In genomic region chr11:99379568-99379967, GRCm38 (mm10) we compare ENCODE assay signal across 9 mouse cellular contexts. TPM values are rescaled to one million over a fixed set of nuclear protein-coding genes. Genes with fewer than 3 reads are reported as not detected.
DNase-seq lines count a peak whose midpoint lies in the region; ATAC-seq lines count a peak whose summit lies in the region.
"Had no signal": no experiment of that assay in that cellular context is flagged by ENCODE, and none has a peak within 500 bp of the region (broad histone marks: within the 10 kb centered on the region; RNA-seq: fewer than 3 reads in every experiment).

No protein-coding gene starts in this region.

- H3K27ac ChIP-seq in intestine, embryonic 14.5 days (ENCODE audit: low read depth): no peak overlapping the region
- no peak overlapping the region for H3K27ac ChIP-seq in intestine, embryonic 16.5 days (ENCODE audit: low read length)

- H3K36me3 ChIP-seq in intestine, embryonic 14.5 days (ENCODE audit: control insufficient read depth, insufficient read depth, low read length): no peaks in the 10 kb centered on the region
- no peaks in the 10 kb centered on the region for H3K36me3 ChIP-seq in intestine, embryonic 16.5 days (ENCODE audit: control insufficient read depth, insufficient read depth, low read length)

- no peaks in the 10 kb centered on the region for H3K4me1 ChIP-seq in intestine, embryonic 14.5 days (replicated peaks; ENCODE audit: control insufficient read depth, insufficient read depth, low read length)
- no peaks in the 10 kb centered on the region for H3K4me1 ChIP-seq in intestine, embryonic 16.5 days (ENCODE audit: control insufficient read depth, insufficient read depth, low read length)

- H3K4me2 ChIP-seq in intestine, embryonic 14.5 days (ENCODE audit: low read length): no peak overlapping the region
- H3K4me2 ChIP-seq in intestine, embryonic 16.5 days (ENCODE audit: low read depth, low read length): no peak overlapping the region

- 20% methylated on average over 5 of the region's 5 CpGs for WGBS in intestine, embryonic 14.5 days
- 16% methylated on average over 5 of the region's 5 CpGs for WGBS in intestine, embryonic 16.5 days

- peak; percentile 84 for DNase-seq in intestine, embryonic 14.5 days (ENCODE audit: low spot score)
- DNase-seq in adrenal gland, adult 2 months: peak; percentile 70
- DNase-seq in embryo, embryonic 11 days: peak; percentile 77
- peak; percentile 71 to 78 for DNase-seq in heart, postnatal 36 days
- DNase-seq in left cerebral cortex, postnatal 36 days (ENCODE audit: low spot score in 2 of 2): peak; percentile 49 to 71
- peak; percentile 69 for DNase-seq in ovary, postnatal 14 days (ENCODE audit: low spot score)
- peak; percentile 63 for DNase-seq in thymus, postnatal 25 days

- intact Hi-C loops in heart, postnatal 36 days (cut with DNase I): loop anchor here (1.0 to 2.0 kb wide), 2 partner anchors 195 to 903 kb away; no protein-coding TSS in a partner anchor
- intact Hi-C loops in left cerebral cortex, postnatal 36 days (cut with DNase I): loop anchor here (1.0 to 5.0 kb wide), 2 partner anchors 84 to 918 kb away; no protein-coding TSS in a partner anchor

- no peak overlapping the region for H3K4me3 ChIP-seq in intestine, embryonic 14.5 days (ENCODE audit: low read depth, low read length)
- H3K4me3 ChIP-seq in intestine, embryonic 16.5 days (ENCODE audit: low read length): no peak overlapping the region
- H3K4me3 ChIP-seq: erythroblast, embryonic 14.5 days had no signal

- H3K9me3 ChIP-seq in intestine, embryonic 14.5 days (ENCODE audit: control insufficient read depth, low read length): no peaks in the 10 kb centered on the region
- H3K9me3 ChIP-seq in intestine, embryonic 16.5 days (ENCODE audit: control insufficient read depth, low read length): no peaks in the 10 kb centered on the region

- ATAC-seq in intestine, embryonic 14.5 days (replicated peaks; ENCODE audit: low FRiP score, low TSS enrichment, low read depth): peak; percentile 36; the same call in 1 of the 2 replicates
- ATAC-seq in intestine, embryonic 16.5 days: no peak

- H3K9ac ChIP-seq in intestine, embryonic 14.5 days (ENCODE audit: low read length): no peak overlapping the region
- no peak overlapping the region for H3K9ac ChIP-seq in intestine, embryonic 16.5 days (ENCODE audit: low read depth, low read length)

- no peaks in the 10 kb centered on the region for H3K27me3 ChIP-seq in intestine, embryonic 14.5 days (replicated peaks; ENCODE audit: control insufficient read depth, insufficient read depth, low read length)
- no peaks in the 10 kb centered on the region; the same call in 1 of the 2 replicates for H3K27me3 ChIP-seq in intestine, embryonic 16.5 days (replicated peaks; ENCODE audit: control insufficient read depth, insufficient read depth, low read length)

RNA-seq across cellular contexts. Expression of gene Krt28, which starts 4.9 kb away (rescaled TPM):
- not detected in 2 replicates for polyA plus RNA-seq in intestine, embryonic 14.5 days (2014; fragmentation: Nextera tagmentation; extraction: Ambion mirVana)
- 0.07 TPM in 1 of 2 replicates, not detected in the other for polyA plus RNA-seq in intestine, embryonic 16.5 days (2015; fragmentation: Nextera tagmentation; extraction: Ambion mirVana)
- total RNA-seq in adrenal gland, adult 2 months (2021): not detected
- not detected in 2 replicates for polyA plus RNA-seq in adrenal gland, adult 2 months (2012; rRNA removed)
- total RNA-seq in heart, postnatal 36 days (2021): not detected
- not detected for total RNA-seq in left cerebral cortex, postnatal 36 days (2021)
- polyA plus RNA-seq: erythroblast, embryonic 14.5 days had no signal

RNA-seq across cellular contexts. Expression of gene Krt10, which starts 9.6 kb away (rescaled TPM):
- polyA plus RNA-seq in intestine, embryonic 14.5 days (2014; fragmentation: Nextera tagmentation; extraction: Ambion mirVana): 26.2 and 28.5 TPM in 2 replicates
- 15.5 and 16.4 TPM in 2 replicates for polyA plus RNA-seq in intestine, embryonic 16.5 days (2015; fragmentation: Nextera tagmentation; extraction: Ambion mirVana)
- 1 to 10 TPM; 5.5 to 5.8 TPM for total RNA-seq in adrenal gland, adult 2 months (2021)
- polyA plus RNA-seq in adrenal gland, adult 2 months (2012; rRNA removed): 0.43 and 0.56 TPM in 2 replicates
- total RNA-seq in heart, postnatal 36 days (2021): 1 to 10 TPM; 3.4 to 3.7 TPM
- total RNA-seq in left cerebral cortex, postnatal 36 days (2021): 10 to 100 TPM in 1 of 2 experiments, 1 to 10 TPM in 1; 9.7 to 12.4 TPM

RNA-seq across cellular contexts. Expression of gene Krt27, which starts 28.7 kb away (rescaled TPM):
- polyA plus RNA-seq in intestine, embryonic 14.5 days (2014; fragmentation: Nextera tagmentation; extraction: Ambion mirVana): not detected in 2 replicates
- polyA plus RNA-seq in intestine, embryonic 16.5 days (2015; fragmentation: Nextera tagmentation; extraction: Ambion mirVana): not detected in 2 replicates
- total RNA-seq in adrenal gland, adult 2 months (2021): not detected
- polyA plus RNA-seq in adrenal gland, adult 2 months (2012; rRNA removed): not detected in 2 replicates
- total RNA-seq in heart, postnatal 36 days (2021): not detected
- total RNA-seq in left cerebral cortex, postnatal 36 days (2021): not detected
- polyA plus RNA-seq: erythroblast, embryonic 14.5 days had no signal

RNA-seq across cellular contexts. Expression of gene Krt26, which starts 41.8 kb away (rescaled TPM):
- 0.04 and 0.16 TPM in 2 replicates for polyA plus RNA-seq in intestine, embryonic 14.5 days (2014; fragmentation: Nextera tagmentation; extraction: Ambion mirVana)
- not detected in 2 replicates for polyA plus RNA-seq in intestine, embryonic 16.5 days (2015; fragmentation: Nextera tagmentation; extraction: Ambion mirVana)
- total RNA-seq in adrenal gland, adult 2 months (2021): not detected
- not detected in 2 replicates for polyA plus RNA-seq in adrenal gland, adult 2 months (2012; rRNA removed)
- total RNA-seq in heart, postnatal 36 days (2021): not detected
- total RNA-seq in left cerebral cortex, postnatal 36 days (2021): not detected
- polyA plus RNA-seq: erythroblast, embryonic 14.5 days had no signal

RNA-seq across cellular contexts. Expression of gene Krt12, which starts 42.5 kb away (rescaled TPM):
- polyA plus RNA-seq in intestine, embryonic 14.5 days (2014; fragmentation: Nextera tagmentation; extraction: Ambion mirVana): not detected in 2 replicates
- polyA plus RNA-seq in intestine, embryonic 16.5 days (2015; fragmentation: Nextera tagmentation; extraction: Ambion mirVana): not detected in 2 replicates
- total RNA-seq in adrenal gland, adult 2 months (2021): not detected
- polyA plus RNA-seq in adrenal gland, adult 2 months (2012; rRNA removed): not detected in 2 replicates
- total RNA-seq in heart, postnatal 36 days (2021): not detected
- 10 to 100 TPM in 1 of 2 experiments, 1 to 10 TPM in 1; 9.4 to 13.4 TPM for total RNA-seq in left cerebral cortex, postnatal 36 days (2021)
- polyA plus RNA-seq: erythroblast, embryonic 14.5 days had no signal
